Mouse (Mus musculus): ENCODE data around the gene Tmed2.

DNA sequence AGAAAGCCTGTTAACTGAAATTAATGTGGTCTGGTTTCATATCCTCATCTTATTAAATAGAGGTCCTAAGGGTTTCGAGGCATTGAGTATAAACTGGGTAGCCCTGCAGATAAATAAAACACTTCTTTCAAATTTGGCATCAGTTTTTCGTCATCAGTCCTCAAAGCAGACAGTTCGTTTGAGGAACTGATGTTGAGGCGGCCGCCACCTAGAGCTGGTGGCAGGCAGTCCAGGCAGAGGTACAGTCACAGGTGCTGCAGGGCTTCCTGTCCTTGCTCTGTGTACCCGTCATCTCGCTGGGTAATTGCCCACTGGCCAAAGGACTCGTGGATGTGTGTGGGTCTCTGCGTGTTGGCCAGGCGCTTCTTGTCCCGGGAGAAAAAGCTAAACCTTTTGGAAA, 47.0 kb upstream of the Tmed2 start:
- TF ChIP-seq CTCF (IDR thresholded peaks at IDR 0.05; ENCODE audit: low read depth, low read length) = no peak
- no peak for TF ChIP-seq EP300 (IDR thresholded peaks at IDR 0.05; ENCODE audit: insufficient read depth, low read depth, low read length)
- TF ChIP-seq POLR2A (IDR thresholded peaks at IDR 0.05; ENCODE audit: insufficient read depth, low read length) = no peak

Measured in ES-Bruce4 (cell line).